Mouse (Mus musculus): ENCODE measurements around the gene Prlh. TPM values are rescaled to one million over a fixed set of nuclear protein-coding genes. Genes with fewer than 3 reads are reported as not detected.

The Prlh gene
- total RNA-seq, 2 experiments from 2014 or later, result not detected

DNA sequence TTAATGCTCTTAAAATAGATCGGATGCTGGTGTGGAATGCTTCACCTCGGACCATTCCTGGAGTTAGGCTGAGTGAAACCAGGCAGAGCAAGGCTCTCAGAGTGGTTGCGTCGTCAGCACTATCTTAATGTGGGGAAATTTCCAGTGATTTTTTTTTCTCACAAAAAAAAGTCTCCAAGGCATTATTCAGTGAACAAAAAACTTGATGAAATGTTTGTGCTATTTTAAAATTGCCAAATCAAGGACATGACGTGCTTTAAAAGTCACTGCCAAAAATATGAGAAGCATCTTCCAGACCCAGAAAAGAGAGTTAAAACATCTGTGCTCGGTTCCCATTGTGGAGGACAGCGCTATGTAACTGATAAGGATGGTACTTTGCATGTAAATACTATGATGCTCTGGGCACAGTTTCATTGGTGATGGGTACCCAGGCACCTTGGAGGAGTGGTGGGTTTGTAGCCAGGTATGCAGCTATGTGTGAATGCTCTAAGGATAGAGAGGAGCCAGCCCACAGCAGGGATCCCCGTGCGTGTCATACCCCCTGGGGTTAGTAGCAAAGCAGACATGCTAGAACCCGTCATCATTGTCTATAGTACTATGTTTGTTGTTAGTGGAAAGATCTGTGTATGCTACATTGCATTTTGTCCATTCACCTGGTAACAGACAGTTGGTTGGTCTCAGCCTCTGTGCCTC is 27.9 kb downstream of the Prlh start:
- Histone ChIP-seq H3K4me3 (no peak overlapping the region), H3K27ac (peak overlapping the region; percentile 63; the same call in 1 of the 2 replicates)
- intact Hi-C loops (cut with DNase I), result loop anchor here (2.0 kb wide), 1 partner anchor 18 kb away; the partner anchor contains the start of gene Lrrfip1
- TF ChIP-seq CTCF (IDR thresholded peaks at IDR 0.05), result no peak
- DNase-seq (ENCODE audit: extremely low spot score in 1 of 2, low spot score in 2 of 2), result peak in 1 of 2 experiments; percentile 9

DNA sequence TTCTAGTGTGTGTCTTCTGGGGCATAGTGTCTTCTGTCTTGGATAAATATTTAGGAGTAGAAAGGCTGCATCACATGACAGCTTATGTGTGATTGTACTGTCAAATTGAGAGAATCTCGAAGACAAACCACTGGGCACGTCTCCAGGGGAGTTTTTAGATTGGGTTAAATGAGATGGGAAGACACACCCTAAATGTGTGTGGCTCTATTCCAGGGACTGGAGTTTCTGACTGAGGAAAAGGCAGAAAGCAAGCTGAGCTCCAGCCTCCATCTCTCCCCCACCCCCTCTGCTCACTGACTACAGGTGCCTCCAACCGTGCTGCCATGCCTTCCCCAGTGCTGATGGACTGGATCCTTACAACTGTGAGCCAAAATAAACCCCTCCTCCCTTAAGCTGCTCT is 28.4 kb downstream of the Prlh start:
- TF ChIP-seq CTCF (IDR thresholded peaks at IDR 0.05), result no peak
- no peak overlapping the region for H3K4me3 ChIP-seq
- H3K27ac ChIP-seq, result no peak overlapping the region
- intact Hi-C loops (cut with DNase I), result loop anchor here (2.0 kb wide), 1 partner anchor 17 kb away; the partner anchor contains the start of gene Lrrfip1
- peak in 1 of 2 experiments; percentile 2 for DNase-seq (ENCODE audit: extremely low spot score in 1 of 2, low spot score in 2 of 2)

- H3K4me3 ChIP-seq, result no peak overlapping the region
- no peak for DNase-seq (ENCODE audit: extremely low spot score in 1 of 2, low spot score in 2 of 2)
- H3K27ac ChIP-seq, result no peak overlapping the region
- intact Hi-C loops (cut with DNase I), result no loop called here
- no peak for TF ChIP-seq CTCF (IDR thresholded peaks at IDR 0.05)
Observed at GRCm38 (mm10) chr1:90995916-90996315, 43.0 kb downstream of the Prlh start.

GRCm38 (mm10) chr1:90997136-90997535 is 44.2 kb downstream of the Prlh start:
- no peak overlapping the region for H3K27ac ChIP-seq
- H3K4me3 ChIP-seq, result no peak overlapping the region
- TF ChIP-seq CTCF (IDR thresholded peaks at IDR 0.05), result no peak
- DNase-seq (ENCODE audit: extremely low spot score in 1 of 2, low spot score in 2 of 2), result no peak
- intact Hi-C loops (cut with DNase I), result no loop called here

- H3K4me3 ChIP-seq, result peak overlapping the region; percentile 92
- intact Hi-C loops (cut with DNase I), result loop anchor here (2.0 kb wide), 1 partner anchor 17 kb away; no protein-coding TSS in a partner anchor
- TF ChIP-seq CTCF (IDR thresholded peaks at IDR 0.05), result no peak
Observed at GRCm38 (mm10) chr1:90997641-90998040, 44.7 kb downstream of the Prlh start.

DNA sequence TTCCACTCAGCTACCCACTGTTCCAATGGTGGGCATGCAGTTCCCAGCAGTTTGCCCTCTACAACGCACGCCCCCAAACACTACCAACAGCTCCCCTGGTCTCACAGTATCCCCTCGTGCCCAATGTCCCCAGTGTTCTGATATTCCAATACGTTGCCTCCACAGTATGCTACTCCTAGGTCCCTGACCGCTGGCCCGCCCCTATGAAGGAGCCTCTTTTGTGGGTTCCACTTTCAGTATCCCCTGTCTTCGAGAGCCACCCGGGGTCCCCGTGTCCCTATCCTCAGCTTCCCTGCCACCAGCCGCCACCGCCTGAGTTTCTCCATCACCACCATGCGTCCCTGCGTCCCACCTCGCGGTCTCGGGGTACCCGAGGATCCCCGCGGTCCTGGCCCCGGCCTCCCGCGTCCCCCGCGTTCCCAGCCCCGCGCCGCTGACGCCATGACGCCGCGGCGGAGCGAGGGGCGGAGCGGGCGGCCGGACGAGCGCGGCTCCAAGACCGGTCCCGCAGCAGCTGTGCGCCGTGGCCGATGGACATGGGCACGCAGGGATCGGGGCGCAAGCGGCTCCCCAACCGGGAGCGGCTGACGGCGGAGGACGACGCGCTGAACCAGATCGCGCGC is 45.5 kb downstream of the Prlh start, which contains the start of gene Lrrfip1:
Gene Lrrfip1 (plus strand): TSS at position 470 of the 623 bp plus-strand sequence.
- TF ChIP-seq CTCF (IDR thresholded peaks at IDR 0.05), result no peak; the same call in 1 of the 2 replicates
- peak; percentile 72 to 78 for DNase-seq (ENCODE audit: extremely low spot score in 1 of 2, low spot score in 2 of 2)
- Histone ChIP-seq H3K27ac (peak within 1 kb of the TSS; percentile 89), H3K4me3 (peak within 1 kb of the TSS; percentile 92)
- intact Hi-C loops (cut with DNase I), result loop anchor here (2.0 kb wide), 1 partner anchor 18 kb away; no protein-coding TSS in a partner anchor

More at GRCm38 (mm10) chr1:90997641-90998040, 44.7 kb downstream of the Prlh start:
- DNase-seq (ENCODE audit: extremely low spot score in 1 of 2, low spot score in 2 of 2), result no peak
- H3K27ac ChIP-seq, result no peak overlapping the region

GRCm38 (mm10) chr1:90998891-90999611 is 46.1 kb downstream of the Prlh start:
- Histone ChIP-seq H3K27ac (peak overlapping the region; percentile 89), H3K4me3 (peak overlapping the region; percentile 92)
- no peak for DNase-seq (ENCODE audit: extremely low spot score in 1 of 2, low spot score in 2 of 2)
- intact Hi-C loops (cut with DNase I), result loop anchor here (2.0 kb wide), 1 partner anchor 18 kb away; no protein-coding TSS in a partner anchor
- no peak for TF ChIP-seq CTCF (IDR thresholded peaks at IDR 0.05)

DNA sequence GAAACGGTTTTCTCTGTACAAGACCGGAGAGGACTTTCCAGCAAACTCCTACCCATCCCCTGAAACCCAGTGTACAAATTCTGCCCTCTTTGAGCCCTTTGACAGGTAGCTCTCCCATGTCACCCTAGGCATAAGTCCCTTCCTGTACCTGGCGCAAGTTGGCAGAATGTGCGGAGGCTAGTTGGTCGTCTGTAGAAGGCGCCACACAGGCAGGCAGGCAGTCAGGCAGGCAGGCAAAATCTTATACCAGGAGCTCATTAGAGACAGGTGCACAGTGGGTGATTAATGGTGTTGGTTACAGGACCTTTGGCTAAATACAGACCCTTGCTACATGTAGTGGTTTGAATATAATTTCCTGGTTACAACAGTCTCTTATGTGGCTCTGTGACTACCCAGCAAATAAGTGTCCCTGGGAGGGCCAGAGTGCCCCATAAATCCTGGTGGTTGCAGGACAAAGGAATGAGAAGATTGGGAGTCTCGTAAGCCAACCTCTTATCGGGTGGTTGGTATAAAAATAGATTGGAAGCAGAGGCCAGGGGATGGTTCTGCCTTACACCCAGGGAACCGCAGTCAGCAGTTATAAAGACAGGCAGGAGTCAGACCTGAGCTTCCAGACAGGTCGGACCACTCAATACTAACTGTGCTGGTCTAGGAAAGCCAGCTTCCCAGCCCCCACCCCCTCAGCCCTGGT is 47.1 kb downstream of the Prlh start:
- peak overlapping the region; percentile 92 for H3K4me3 ChIP-seq
- DNase-seq (ENCODE audit: extremely low spot score in 1 of 2, low spot score in 2 of 2), result peak in 1 of 2 experiments; percentile 10
- H3K27ac ChIP-seq, result no peak overlapping the region
- intact Hi-C loops (cut with DNase I), result loop anchor here (2.0 kb wide), 1 partner anchor 19 kb away; no protein-coding TSS in a partner anchor
- TF ChIP-seq CTCF (IDR thresholded peaks at IDR 0.05), result no peak

- no peak for TF ChIP-seq CTCF (IDR thresholded peaks at IDR 0.05)
- intact Hi-C loops (cut with DNase I), result no loop called here
Observed at GRCm38 (mm10) chr1:91001101-91001500, 48.2 kb downstream of the Prlh start.

GRCm38 (mm10) chr1:91001871-91002539 is 49.1 kb downstream of the Prlh start:
- no peak for TF ChIP-seq CTCF (IDR thresholded peaks at IDR 0.05)
- DNase-seq (ENCODE audit: extremely low spot score in 1 of 2, low spot score in 2 of 2), result no peak
- intact Hi-C loops (cut with DNase I), result no loop called here
- no peak overlapping the region for H3K27ac ChIP-seq
- H3K4me3 ChIP-seq, result no peak overlapping the region

More at GRCm38 (mm10) chr1:91001101-91001500, 48.2 kb downstream of the Prlh start:
- Histone ChIP-seq H3K27ac (no peak overlapping the region), H3K4me3 (no peak overlapping the region)
- DNase-seq (ENCODE audit: extremely low spot score in 1 of 2, low spot score in 2 of 2), result peak in 1 of 2 experiments; percentile 5
